ENCODE assay signal across 19 mouse cellular contexts in the genomic region with DNA sequence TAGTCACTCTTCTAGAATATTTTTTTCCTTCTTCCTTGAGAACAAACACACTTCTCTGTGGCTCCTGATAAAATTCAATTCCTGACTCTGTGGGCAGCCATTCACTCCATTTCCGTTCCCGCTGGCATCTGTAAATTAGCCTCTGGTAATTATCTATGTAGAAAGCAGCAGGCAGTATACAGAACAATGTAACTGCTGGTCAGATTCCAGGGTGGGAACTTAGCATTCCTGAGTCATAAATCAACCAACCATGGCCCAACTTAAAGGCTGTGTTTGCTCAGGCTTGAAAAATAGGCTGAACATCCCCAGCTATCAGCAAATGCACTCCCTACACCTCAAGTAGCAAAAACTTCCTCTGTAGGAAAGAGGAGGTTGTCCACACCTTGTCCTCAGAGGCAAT.
DNase-seq lines count a peak whose midpoint lies in the region; ATAC-seq and TF ChIP-seq lines count a peak whose summit lies in the region.
"Had no signal": no experiment of that assay in that cellular context is flagged by ENCODE, and none has a peak within 500 bp of the region (broad histone marks: within the 10 kb centered on the region; RNA-seq: fewer than 3 reads in every experiment).

No protein-coding gene starts in this region.

- no peak overlapping the region for H3K9ac ChIP-seq in forebrain, embryonic 14.5 days (ENCODE audit: low read length)
- no peak overlapping the region for H3K9ac ChIP-seq in forebrain, embryonic 16.5 days (replicated peaks; ENCODE audit: low read depth, low read length)
- no peak overlapping the region for H3K9ac ChIP-seq in neural tube, embryonic 11.5 days (ENCODE audit: low read length)
- no peak overlapping the region for H3K9ac ChIP-seq in embryonic facial prominence, embryonic 14.5 days (ENCODE audit: low read depth, low read length)
- H3K9ac ChIP-seq in liver, postnatal 0 days (replicated peaks) = no peak overlapping the region
- H3K9ac ChIP-seq: embryonic facial prominence, embryonic 12.5 days; limb, embryonic 12.5 days; liver, embryonic 14.5 days had no signal

- 4% methylated on average over 2 of the region's 2 CpGs for WGBS in forebrain, embryonic 14.5 days
- WGBS in forebrain, embryonic 16.5 days = 4% methylated on average over 2 of the region's 2 CpGs
- 6% methylated on average over 2 of the region's 2 CpGs for WGBS in neural tube, embryonic 11.5 days
- 27% methylated on average over 2 of the region's 2 CpGs for WGBS in embryonic facial prominence, embryonic 14.5 days
- WGBS in liver, postnatal 0 days (ENCODE audit: insufficient replicate concordance) = 43% methylated on average over 2 of the region's 2 CpGs

- H3K9me3 ChIP-seq in forebrain, embryonic 14.5 days (replicated peaks; ENCODE audit: control insufficient read depth, low read length) = no peaks in the 10 kb centered on the region
- H3K9me3 ChIP-seq in forebrain, embryonic 16.5 days (ENCODE audit: control insufficient read depth, low read length) = no peaks in the 10 kb centered on the region
- no peaks in the 10 kb centered on the region for H3K9me3 ChIP-seq in neural tube, embryonic 11.5 days (ENCODE audit: control insufficient read depth, low read length)
- H3K9me3 ChIP-seq in embryonic facial prominence, embryonic 14.5 days (ENCODE audit: control insufficient read depth, low read length) = no peaks in the 10 kb centered on the region
- H3K9me3 ChIP-seq in liver, postnatal 0 days (ENCODE audit: low read length) = no peaks in the 10 kb centered on the region
- H3K9me3 ChIP-seq: embryonic facial prominence, embryonic 12.5 days; forebrain, embryonic 10.5 days; limb, embryonic 12.5 days had no signal

- no peak for TF ChIP-seq CTCF in liver, postnatal 0 days (IDR thresholded peaks at IDR 0.05; ENCODE audit: low read depth)
- no peak for TF ChIP-seq CTCF in layer of hippocampus, adult 2 months (conservative IDR thresholded peaks at IDR 0.05)

- no peak overlapping the region for H3K4me2 ChIP-seq in forebrain, embryonic 14.5 days (ENCODE audit: low read length)
- no peak overlapping the region for H3K4me2 ChIP-seq in forebrain, embryonic 16.5 days (ENCODE audit: low read length)
- no peak overlapping the region for H3K4me2 ChIP-seq in neural tube, embryonic 11.5 days (ENCODE audit: low read depth)
- no peak overlapping the region for H3K4me2 ChIP-seq in embryonic facial prominence, embryonic 14.5 days (ENCODE audit: low read depth, low read length)
- no peak overlapping the region for H3K4me2 ChIP-seq in liver, postnatal 0 days (ENCODE audit: low read depth, low read length)
- H3K4me2 ChIP-seq: embryonic facial prominence, embryonic 12.5 days; limb, embryonic 12.5 days; midbrain, embryonic 11.5 days had no signal

- H3K36me3 ChIP-seq in forebrain, embryonic 14.5 days (ENCODE audit: control insufficient read depth, insufficient read depth, low read length) = no peaks in the 10 kb centered on the region
- H3K36me3 ChIP-seq in forebrain, embryonic 16.5 days (ENCODE audit: control insufficient read depth, insufficient read depth) = no peaks in the 10 kb centered on the region
- H3K36me3 ChIP-seq in neural tube, embryonic 11.5 days (ENCODE audit: control insufficient read depth, insufficient read depth, low read length) = no peaks in the 10 kb centered on the region
- no peaks in the 10 kb centered on the region for H3K36me3 ChIP-seq in embryonic facial prominence, embryonic 14.5 days (ENCODE audit: control insufficient read depth, insufficient read depth, low read length)
- no peaks in the 10 kb centered on the region for H3K36me3 ChIP-seq in liver, postnatal 0 days (replicated peaks; ENCODE audit: insufficient read depth, low read length)
- H3K36me3 ChIP-seq: embryonic facial prominence, embryonic 12.5 days; forebrain, embryonic 10.5 days; limb, embryonic 12.5 days had no signal

- H3K4me3 ChIP-seq in forebrain, embryonic 14.5 days (ENCODE audit: low read depth, low read length) = no peak overlapping the region
- H3K4me3 ChIP-seq in forebrain, embryonic 16.5 days (replicated peaks; ENCODE audit: low read length) = no peak overlapping the region
- no peak overlapping the region for H3K4me3 ChIP-seq in neural tube, embryonic 11.5 days (ENCODE audit: low read depth, low read length)
- H3K4me3 ChIP-seq in embryonic facial prominence, embryonic 14.5 days (ENCODE audit: low read depth, low read length) = no peak overlapping the region
- H3K4me3 ChIP-seq in liver, postnatal 0 days (ENCODE audit: low read depth, low read length) = no peak overlapping the region
- no peak overlapping the region for H3K4me3 ChIP-seq in layer of hippocampus, adult 2 months
- H3K4me3 ChIP-seq: embryonic facial prominence, embryonic 12.5 days; forebrain, embryonic 10.5 days; heart, adult 2 months; limb, embryonic 12.5 days had no signal

- no peaks in the 10 kb centered on the region for H3K4me1 ChIP-seq in forebrain, embryonic 14.5 days (ENCODE audit: control insufficient read depth, insufficient read depth, low read length)
- H3K4me1 ChIP-seq in forebrain, embryonic 16.5 days (replicated peaks; ENCODE audit: control insufficient read depth, insufficient read depth, low read length) = no peaks in the 10 kb centered on the region
- no peaks in the 10 kb centered on the region for H3K4me1 ChIP-seq in neural tube, embryonic 11.5 days (ENCODE audit: control insufficient read depth, insufficient read depth, low read length)
- H3K4me1 ChIP-seq in embryonic facial prominence, embryonic 14.5 days (ENCODE audit: control insufficient read depth, insufficient read depth, low read length) = no peaks in the 10 kb centered on the region
- H3K4me1 ChIP-seq in liver, postnatal 0 days (ENCODE audit: insufficient read depth) = no peaks in the 10 kb centered on the region
- H3K4me1 ChIP-seq: embryonic facial prominence, embryonic 12.5 days had no signal

- H3K27ac ChIP-seq in forebrain, embryonic 14.5 days (ENCODE audit: low read depth, low read length) = no peak overlapping the region
- no peak overlapping the region for H3K27ac ChIP-seq in forebrain, embryonic 16.5 days (ENCODE audit: low read length)
- H3K27ac ChIP-seq in neural tube, embryonic 11.5 days (ENCODE audit: low read depth, low read length) = no peak overlapping the region
- no peak overlapping the region for H3K27ac ChIP-seq in embryonic facial prominence, embryonic 14.5 days (replicated peaks; ENCODE audit: low read depth, low read length)
- no peak overlapping the region for H3K27ac ChIP-seq in liver, postnatal 0 days (ENCODE audit: low read depth)
- no peak overlapping the region for H3K27ac ChIP-seq in layer of hippocampus, adult 2 months
- H3K27ac ChIP-seq: embryonic facial prominence, embryonic 12.5 days; forebrain, embryonic 10.5 days; heart, adult 2 months; limb, embryonic 12.5 days; liver, embryonic 14.5 days had no signal

- no peak for ATAC-seq in forebrain, embryonic 14.5 days
- no peak for ATAC-seq in forebrain, embryonic 16.5 days
- ATAC-seq in neural tube, embryonic 11.5 days (ENCODE audit: insufficient read depth, low FRiP score, low TSS enrichment) = peak; percentile 83
- ATAC-seq in embryonic facial prominence, embryonic 14.5 days (ENCODE audit: low read depth) = no peak
- no peak for ATAC-seq in liver, postnatal 0 days

- DNase-seq in forebrain, embryonic 14.5 days (ENCODE audit: low spot score) = peak; percentile 28
- no peak for DNase-seq in neural tube, embryonic 11.5 days (ENCODE audit: low spot score)
- DNase-seq in neural tube, embryonic 10.5 days (ENCODE audit: extremely low spot score, low spot score) = no peak
- DNase-seq in embryonic facial prominence, embryonic 14.5 days (ENCODE audit: low spot score) = peak; percentile 11
- peak; percentile 20 for DNase-seq in retina, postnatal 1 day
- DNase-seq in liver, postnatal 0 days = no peak
- DNase-seq in layer of hippocampus, adult 2 months (ENCODE audit: low spot score in 2 of 2) = no peak
- DNase-seq: adrenal gland, postnatal 10 days; cerebellum, adult 8-10 months; heart, adult 2 months; kidney, postnatal 36 days; lung, postnatal 14 days; thymus, adult 18-20 months had no signal

- TF ChIP-seq EP300 in liver, postnatal 0 days (IDR thresholded peaks at IDR 0.05; ENCODE audit: low read depth) = no peak

- H3K27me3 ChIP-seq in forebrain, embryonic 14.5 days (replicated peaks; ENCODE audit: control insufficient read depth, insufficient read depth, low read length) = no peaks in the 10 kb centered on the region
- no peaks in the 10 kb centered on the region for H3K27me3 ChIP-seq in forebrain, embryonic 16.5 days (replicated peaks; ENCODE audit: control insufficient read depth, insufficient read depth, low read length)
- H3K27me3 ChIP-seq in neural tube, embryonic 11.5 days (ENCODE audit: control insufficient read depth, insufficient read depth, low read length) = no peaks in the 10 kb centered on the region
- H3K27me3 ChIP-seq in embryonic facial prominence, embryonic 14.5 days (replicated peaks; ENCODE audit: control insufficient read depth, insufficient read depth, low read length) = no peaks in the 10 kb centered on the region
- H3K27me3 ChIP-seq in liver, postnatal 0 days (ENCODE audit: insufficient read depth, low read length) = no peaks in the 10 kb centered on the region
- H3K27me3 ChIP-seq: embryonic facial prominence, embryonic 12.5 days; limb, embryonic 12.5 days had no signal

Comparison
In these comparisons a context has a peak if more than half of its experiments do, and no peak if none do; other contexts are left out.
1. DNase-seq: peak in forebrain, embryonic 14.5 days (single experiment), embryonic facial prominence, embryonic 14.5 days (single experiment) and retina, postnatal 1 day (single experiment); none in neural tube, embryonic 11.5 days (single experiment), neural tube, embryonic 10.5 days (single experiment), liver, postnatal 0 days (single experiment) and layer of hippocampus, adult 2 months (0 of 2).